Comparison of ENCODE assay signal across 7 mouse cellular contexts in genomic region chr5:38039796-38040195, GRCm38 (mm10). TPM values are rescaled to one million over a fixed set of nuclear protein-coding genes. Genes with fewer than 3 reads are reported as not detected.
A peak's percentile ranks its signal among the peaks of the same experiment; 100 is the strongest.
DNase-seq lines count a peak whose midpoint lies in the region; ATAC-seq and TF ChIP-seq lines count a peak whose summit lies in the region.

No protein-coding gene starts in this region.

- no peaks in the 10 kb centered on the region for H3K9me3 ChIP-seq in limb, embryonic 15.5 days

- TF ChIP-seq CTCF in spleen, adult 2 months (IDR thresholded peaks at IDR 0.05; ENCODE audit: extremely low read depth, insufficient read depth, insufficient read length, insufficient replicate concordance) = no peak
- no peak for TF ChIP-seq CTCF in small intestine, adult 2 months (IDR thresholded peaks at IDR 0.05; ENCODE audit: extremely low read depth, insufficient read length, insufficient replicate concordance, low read depth, low read length)

- no peaks in the 10 kb centered on the region for H3K4me1 ChIP-seq in spleen, adult 2 months (ENCODE audit: control insufficient read depth, insufficient read depth, insufficient read length)
- H3K4me1 ChIP-seq in limb, embryonic 15.5 days = peaks cover 14% of the 10 kb centered on the region
- no peaks in the 10 kb centered on the region; the same call in 1 of the 2 replicates for H3K4me1 ChIP-seq in small intestine, adult 2 months (ENCODE audit: control insufficient read depth, insufficient read depth, insufficient read length, low read length)

- 23% methylated on average over 9 of the region's 9 CpGs for WGBS in spleen, adult 2 months
- 23% methylated on average over 9 of the region's 9 CpGs for WGBS in limb, embryonic 15.5 days
- WGBS in small intestine, adult 2 months = 8% methylated on average over 9 of the region's 9 CpGs

- DNase-seq in spleen, adult 2 months (ENCODE audit: low read depth in 1 of 2, low spot score in 2 of 2) = no peak
- no peak for DNase-seq in spleen, adult 18-20 months
- DNase-seq in thymus, adult 18-20 months = no peak
- no peak for DNase-seq in layer of hippocampus, adult 9-11 months

- no peak overlapping the region for H3K27ac ChIP-seq in spleen, adult 2 months (ENCODE audit: insufficient read depth, low read length)
- no peak overlapping the region for H3K27ac ChIP-seq in limb, embryonic 15.5 days
- no peak overlapping the region for H3K27ac ChIP-seq in small intestine, adult 2 months (ENCODE audit: insufficient read depth, low read depth, low read length)

- ATAC-seq in erythroid progenitor cell, adult 5-6 weeks (replicated peaks; ENCODE audit: low FRiP score, poor library complexity, severe bottlenecking) = 0 out of 2 replicates have a peak, but pooled peaks have one; percentile 22
- ATAC-seq in limb, embryonic 15.5 days (ENCODE audit: insufficient number of reproducible peaks, low FRiP score, low TSS enrichment, low read depth) = no peak

- peak overlapping the region; percentile 77 for H3K4me2 ChIP-seq in limb, embryonic 15.5 days

- peak overlapping the region; percentile 65 for H3K9ac ChIP-seq in limb, embryonic 15.5 days

- H3K27me3 ChIP-seq in spleen, adult 2 months (ENCODE audit: control insufficient read depth, insufficient read depth, low read length) = no peaks in the 10 kb centered on the region
- no peaks in the 10 kb centered on the region for H3K27me3 ChIP-seq in limb, embryonic 15.5 days
- no peaks in the 10 kb centered on the region for H3K27me3 ChIP-seq in small intestine, adult 2 months (ENCODE audit: control insufficient read depth, insufficient read depth, low read length)

- peak overlapping the region; percentile 88 for H3K4me3 ChIP-seq in spleen, adult 2 months (ENCODE audit: extremely low read depth, insufficient read depth, insufficient read length)
- H3K4me3 ChIP-seq in limb, embryonic 15.5 days = peak overlapping the region; percentile 85
- H3K4me3 ChIP-seq in small intestine, adult 2 months (ENCODE audit: low read depth, low read length) = peak overlapping the region; percentile 97

- no peak for TF ChIP-seq POLR2A in spleen, adult 2 months (IDR thresholded peaks at IDR 0.05; ENCODE audit: low read depth, low read length)
- TF ChIP-seq POLR2A in small intestine, adult 2 months (IDR thresholded peaks at IDR 0.05; ENCODE audit: low read depth, low read length) = no peak

- no peaks in the 10 kb centered on the region for H3K36me3 ChIP-seq in spleen, adult 2 months (ENCODE audit: control insufficient read depth, insufficient read depth, low read length)
- 0 out of 2 replicates have a peak, but pooled peaks cover 6% of the 10 kb centered on the region for H3K36me3 ChIP-seq in limb, embryonic 15.5 days
- no peaks in the 10 kb centered on the region for H3K36me3 ChIP-seq in small intestine, adult 2 months (ENCODE audit: control insufficient read depth, insufficient read depth, low read length)

RNA-seq across cellular contexts. Expression of gene Stx18, which starts 1.3 kb away (rescaled TPM):
- 9.1 and 10.2 TPM in 2 replicates for polyA plus RNA-seq in spleen, adult 2 months (2012; rRNA removed)
- 9.0 and 23.5 TPM in 2 replicates for total RNA-seq in erythroid progenitor cell, adult 5-6 weeks (2015; ENCODE audit: low replicate concordance)
- 10.9 and 12.1 TPM in 2 replicates for total RNA-seq in erythroid progenitor cell, adult 5-6 weeks (2017; ENCODE audit: low replicate concordance)
- 48.0 and 49.5 TPM in 2 replicates for polyA plus RNA-seq in limb, embryonic 15.5 days (2015; fragmentation: Nextera tagmentation; extraction: Ambion mirVana)
- 6.1 and 9.7 TPM in 2 replicates for polyA plus RNA-seq in small intestine, adult 2 months (2012; rRNA removed)
